Mouse (Mus musculus): Measurements from ENCODE around the gene Cxcl12.

DNA sequence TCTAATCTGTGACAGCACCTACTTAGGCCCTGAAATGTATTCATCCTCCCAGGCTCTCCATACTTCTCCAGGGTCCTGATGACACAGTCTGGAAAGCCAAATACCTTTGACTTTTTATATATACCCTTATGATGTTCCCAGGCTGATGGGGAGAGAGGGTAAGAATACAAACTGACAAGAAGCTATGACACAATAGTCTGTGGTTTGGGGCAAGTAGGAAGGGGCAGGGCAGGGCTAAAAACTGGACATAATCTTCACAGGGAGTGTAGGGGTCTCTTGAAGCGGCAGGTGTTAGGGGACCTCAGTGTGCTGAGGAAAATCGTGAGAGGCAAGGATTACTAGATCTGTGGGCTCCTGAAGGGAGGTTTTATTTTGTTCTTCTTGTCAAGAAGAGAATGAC is 33.1 kb downstream of the Cxcl12 start:
- TF ChIP-seq CTCF (IDR thresholded peaks at IDR 0.05), result no peak
- TF ChIP-seq POLR2A (IDR thresholded peaks at IDR 0.05; ENCODE audit: insufficient read depth, low read depth, low read length), result no peak
- TF ChIP-seq EP300 (IDR thresholded peaks at IDR 0.05; ENCODE audit: insufficient read depth, low read depth, low read length), result no peak
